Mouse (Mus musculus) midbrain, embryonic 13.5 days (tissue): ENCODE measurements around the gene Trim21. TPM values are rescaled to one million over a fixed set of nuclear protein-coding genes. Genes with fewer than 3 reads are reported as not detected.

ENCODE experiments used
- ATAC-seq: fragments of 200-750 bp; cut with Nextera tagmentation; 2 replicates; pipeline ENCODE4 v1.8.0; 2017; ENCODE audit warnings: mild to moderate bottlenecking, moderate TSS enrichment, moderate library complexity
- H3K27ac ChIP-seq: fragments of 300-500 bp; sonication (generic); 2 replicates; pipeline ENCODE4 v1.5.1; 2015; ENCODE audit warnings: inconsistent platforms, mild to moderate bottlenecking, moderate library complexity
- H3K27me3 ChIP-seq: fragments of 300-500 bp; sonication (generic); 2 replicates; pipeline ENCODE4 v1.6.1; 2015; ENCODE audit warnings: mild to moderate bottlenecking, inconsistent platforms
- H3K36me3 ChIP-seq: fragments of 300-500 bp; sonication (generic); 2 replicates; pipeline ENCODE4 v1.6.1; 2015; ENCODE audit warnings: mild to moderate bottlenecking, inconsistent platforms
- H3K4me1 ChIP-seq: fragments of 300-500 bp; sonication (generic); replicated peaks from 2 replicates; pipeline ENCODE4 v1.6.1; 2015; ENCODE audit warnings: inconsistent platforms
- H3K4me2 ChIP-seq: fragments of 300-500 bp; sonication (generic); replicated peaks from 2 replicates; pipeline ENCODE4 v1.6.1; 2015; ENCODE audit warnings: moderate library complexity, mild to moderate bottlenecking, inconsistent platforms
- H3K4me3 ChIP-seq: fragments of 300-500 bp; sonication (generic); replicated peaks from 2 replicates; pipeline ENCODE4 v1.5.1; 2015; ENCODE audit warnings: mild to moderate bottlenecking, inconsistent platforms
- H3K9ac ChIP-seq: fragments of 300-500 bp; sonication (generic); replicated peaks from 2 replicates; pipeline ENCODE4 v1.6.1; 2015; ENCODE audit warnings: mild to moderate bottlenecking, inconsistent platforms
- H3K9me3 ChIP-seq: fragments of 300-500 bp; sonication (generic); 2 replicates; pipeline ENCODE4 v1.6.1; 2016; ENCODE audit warnings: mild to moderate bottlenecking, inconsistent platforms
- WGBS: fragments of 180-500 bp; shearing (Covaris S2); methylation state at CpG from one replicate; pipeline ENCODE4 v1.1.7; 2015; 5-methylcytosine and 5-hydroxymethylcytosine counted together
- polyA plus RNA-seq: library from polyadenylated mRNA; unstranded; fragments of >200 nt; fragmentation: Nextera tagmentation; extraction: Ambion mirVana; gene quantifications from 2 replicates; pipeline ENCODE4 v1.2.1, GENCODE M21; 2015

The Trim21 gene
- 0.17 TPM in 1 of 2 replicates, not detected in the other for polyA plus RNA-seq

DNA sequence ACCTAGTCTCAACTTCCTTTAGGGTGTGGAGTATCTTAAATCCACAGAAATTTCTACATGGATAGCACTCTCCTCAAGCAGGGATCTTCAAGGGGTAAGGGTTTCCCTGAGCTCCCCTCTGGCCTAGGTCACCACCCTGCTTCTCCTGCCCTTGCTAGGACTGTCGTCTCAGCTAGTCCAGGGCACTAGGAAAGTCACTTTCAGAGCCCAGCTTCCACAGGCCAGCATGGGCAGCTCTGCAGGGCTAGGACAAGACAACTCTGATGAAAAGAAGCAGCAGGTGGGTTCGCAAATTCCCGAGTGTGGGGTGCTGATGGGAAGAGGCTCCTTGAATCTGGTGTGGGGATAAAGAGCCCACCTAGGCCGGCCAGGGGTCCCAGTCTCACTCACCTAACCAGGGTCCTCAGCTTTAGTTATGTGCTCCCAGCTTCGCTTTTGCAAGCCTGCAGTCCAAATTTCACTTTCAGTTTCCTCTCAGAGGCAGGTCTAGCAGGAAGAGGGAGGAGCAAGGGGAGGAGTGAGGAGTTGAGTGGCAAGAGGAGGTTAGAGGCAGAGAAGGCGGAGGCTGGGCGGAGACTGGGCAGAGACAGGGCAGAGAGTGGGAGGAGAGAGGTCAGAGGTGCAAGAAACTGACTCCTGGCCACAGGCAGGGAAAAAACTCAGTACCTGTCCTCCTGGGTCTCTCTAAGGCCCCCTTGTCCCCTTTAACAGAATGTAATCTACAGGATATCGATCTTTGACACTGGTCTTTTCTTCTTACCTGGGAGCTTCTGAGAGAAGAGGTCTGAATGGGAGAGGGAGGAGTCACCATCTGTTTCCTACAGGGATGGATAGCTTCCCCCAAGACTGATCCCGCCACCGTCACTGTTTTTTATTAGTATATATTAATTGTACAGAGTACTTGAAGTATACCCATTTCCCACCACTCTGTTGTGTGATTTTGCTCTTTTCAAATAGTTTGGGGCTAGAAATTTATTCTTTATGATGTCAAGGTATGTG, at the start of gene Trim21:
Gene Trim21, minus strand, starts transcription at position 488 of the 999 bp plus-strand sequence.
- H3K4me1 ChIP-seq: peaks cover 8% of the 10 kb centered on the region; the same call in 1 of the 2 replicates
- H3K9me3 ChIP-seq: no peaks in the 10 kb centered on the region
- H3K27ac ChIP-seq: no peak within 1 kb of the TSS
- H3K4me2 ChIP-seq: peak within 1 kb of the TSS; percentile 38
- no peak within 1 kb of the TSS for H3K9ac ChIP-seq
- peak within 1 kb of the TSS; percentile 23 for H3K4me3 ChIP-seq
- no peaks in the 10 kb centered on the region for H3K27me3 ChIP-seq
- WGBS: 23% methylated on average over 10 of the region's 10 CpGs
- ATAC-seq: peak; percentile 68
- no peaks in the 10 kb centered on the region for H3K36me3 ChIP-seq

DNA sequence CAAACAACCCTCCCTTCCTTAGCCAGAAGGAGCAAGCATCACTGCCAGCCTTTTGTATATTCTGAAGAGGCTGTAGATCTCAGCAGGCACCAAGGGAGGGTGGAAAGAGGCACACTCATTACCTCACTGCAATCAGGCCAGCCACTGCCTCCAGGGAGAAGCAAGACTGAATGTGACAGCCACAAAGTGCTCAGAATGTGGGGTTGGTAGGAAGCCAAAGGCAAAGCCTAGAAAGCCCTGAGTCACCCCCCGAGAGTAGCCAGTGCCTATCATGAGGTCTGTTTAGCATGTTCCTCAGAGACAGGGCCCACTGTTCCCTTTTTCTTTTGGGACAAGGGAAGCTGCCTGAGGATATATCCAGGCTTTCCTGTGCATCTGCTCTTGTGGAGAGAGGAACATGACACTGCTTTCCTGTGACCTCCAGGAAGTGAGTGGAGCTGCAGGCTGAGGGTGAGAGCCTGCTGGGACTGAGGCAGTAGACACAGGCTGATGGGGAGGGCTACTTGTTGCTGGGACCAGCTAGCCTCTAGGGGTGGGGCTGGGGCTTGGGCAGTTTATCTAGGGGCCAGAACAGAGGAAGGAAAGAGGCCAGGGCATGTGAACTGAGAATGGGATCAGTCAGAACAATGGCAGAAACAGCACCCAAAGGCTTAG, 32.2 kb upstream of the Trim21 start, which contains the start of gene Olfr552:
Gene Olfr552, plus strand, starts transcription at position 393 of the 654 bp plus-strand sequence.
- H3K4me3 ChIP-seq: no peak within 1 kb of the TSS
- no peak within 1 kb of the TSS for H3K9ac ChIP-seq
- no peak for ATAC-seq
- H3K4me2 ChIP-seq: no peak within 1 kb of the TSS
- WGBS: 76% methylated on average over 1 of the region's 1 CpGs
- H3K36me3 ChIP-seq: no peaks in the 10 kb centered on the region
- H3K27ac ChIP-seq: no peak within 1 kb of the TSS
- no peaks in the 10 kb centered on the region for H3K9me3 ChIP-seq
- no peaks in the 10 kb centered on the region for H3K27me3 ChIP-seq
- H3K4me1 ChIP-seq: no peaks in the 10 kb centered on the region

DNA sequence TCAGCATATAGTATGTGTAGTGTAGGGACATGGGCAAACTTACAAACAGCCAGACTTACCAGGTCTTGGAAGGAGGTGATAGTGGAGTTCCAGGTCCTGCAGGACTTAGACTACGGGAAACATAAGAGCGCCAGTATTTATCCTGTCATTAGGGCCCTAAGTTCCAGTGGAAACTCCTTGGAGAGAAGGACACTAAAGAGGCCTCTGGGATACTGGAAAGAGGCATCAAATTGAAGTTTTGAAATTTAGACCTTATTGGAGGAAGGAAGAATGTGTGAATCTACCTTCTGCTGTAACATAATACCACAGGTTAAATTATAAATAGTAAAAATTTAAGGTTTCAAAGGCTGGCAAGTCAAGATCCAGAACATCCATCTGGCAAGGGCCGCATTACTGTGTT, 26.5 kb upstream of the Trim21 start, which contains the start of gene Olfr551:
Gene Olfr551, minus strand, starts transcription at position 101 of the 400 bp plus-strand sequence.
- 94% methylated on average over 3 of the region's 3 CpGs for WGBS

GRCm38 (mm10) chr7:102575998-102576397, 10.7 kb upstream of the Trim21 start:
- Histone ChIP-seq H3K36me3 (no peaks in the 10 kb centered on the region), H3K27ac (no peak overlapping the region), H3K4me1 (peaks cover 13% of the 10 kb centered on the region), H3K4me2 (no peak overlapping the region), H3K27me3 (no peaks in the 10 kb centered on the region), H3K9me3 (no peaks in the 10 kb centered on the region), H3K9ac (no peak overlapping the region), H3K4me3 (no peak overlapping the region)
- no peak for ATAC-seq
- WGBS: 63% methylated on average over 6 of the region's 6 CpGs

More for the DNA sequence above, 26.5 kb upstream of the Trim21 start, which contains the start of gene Olfr551:
- H3K27me3 ChIP-seq: no peaks in the 10 kb centered on the region
- no peaks in the 10 kb centered on the region for H3K36me3 ChIP-seq
- ATAC-seq: no peak
- H3K4me3 ChIP-seq: no peak within 1 kb of the TSS
- no peaks in the 10 kb centered on the region for H3K9me3 ChIP-seq
- no peak within 1 kb of the TSS for H3K4me2 ChIP-seq
- H3K4me1 ChIP-seq: no peaks in the 10 kb centered on the region
- H3K9ac ChIP-seq: no peak within 1 kb of the TSS
- no peak within 1 kb of the TSS for H3K27ac ChIP-seq

GRCm38 (mm10) chr7:102573174-102573830, 8.0 kb upstream of the Trim21 start:
- Histone ChIP-seq H3K9me3 (no peaks in the 10 kb centered on the region), H3K36me3 (no peaks in the 10 kb centered on the region), H3K4me3 (no peak overlapping the region), H3K9ac (no peak overlapping the region), H3K27me3 (no peaks in the 10 kb centered on the region), H3K27ac (peak overlapping the region; percentile 6; the same call in 1 of the 2 replicates), H3K4me2 (no peak overlapping the region), H3K4me1 (peaks cover 13% of the 10 kb centered on the region)
- 35% methylated on average over 3 of the region's 3 CpGs for WGBS
- peak; percentile 88 for ATAC-seq

DNA sequence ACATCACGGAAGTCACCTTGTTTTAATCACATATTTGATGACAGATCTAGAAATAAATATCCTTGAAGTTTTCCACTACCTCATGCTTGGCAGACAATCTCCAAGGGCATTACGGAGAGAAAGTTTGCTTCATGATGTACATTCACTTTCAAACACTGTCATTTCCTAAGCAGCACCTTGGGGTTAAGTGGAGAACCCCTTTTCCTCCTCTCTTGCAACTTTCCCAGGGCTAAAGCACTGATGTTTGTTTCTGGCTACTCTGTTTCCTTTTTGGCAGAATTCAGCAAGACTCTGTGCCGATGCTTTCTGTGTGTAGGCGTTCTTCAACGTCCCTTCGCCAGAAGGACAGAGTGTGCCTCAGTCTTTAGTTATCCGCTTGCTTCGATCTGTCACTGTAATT, 5.9 kb upstream of the Trim21 start, which contains the start of gene Olfr550:
Gene Olfr550, plus strand, starts transcription at position 301 of the 400 bp plus-strand sequence.
- Histone ChIP-seq H3K27me3 (no peaks in the 10 kb centered on the region), H3K36me3 (no peaks in the 10 kb centered on the region), H3K9ac (no peak within 1 kb of the TSS), H3K27ac (no peak within 1 kb of the TSS), H3K4me2 (no peak within 1 kb of the TSS), H3K9me3 (no peaks in the 10 kb centered on the region), H3K4me1 (peaks cover 13% of the 10 kb centered on the region), H3K4me3 (no peak within 1 kb of the TSS)
- ATAC-seq: no peak
- WGBS: 95% methylated on average over 8 of the region's 8 CpGs

GRCm38 (mm10) chr7:102566219-102566618, 933 bp upstream of the Trim21 start:
- Histone ChIP-seq H3K9me3 (no peaks in the 10 kb centered on the region), H3K4me3 (no peak overlapping the region), H3K27ac (no peak overlapping the region), H3K36me3 (no peaks in the 10 kb centered on the region), H3K27me3 (no peaks in the 10 kb centered on the region), H3K4me1 (no peaks in the 10 kb centered on the region; the same call in 1 of the 2 replicates), H3K4me2 (no peak overlapping the region), H3K9ac (no peak overlapping the region)
- ATAC-seq: no peak
- WGBS: 91% methylated on average over 4 of the region's 4 CpGs

DNA sequence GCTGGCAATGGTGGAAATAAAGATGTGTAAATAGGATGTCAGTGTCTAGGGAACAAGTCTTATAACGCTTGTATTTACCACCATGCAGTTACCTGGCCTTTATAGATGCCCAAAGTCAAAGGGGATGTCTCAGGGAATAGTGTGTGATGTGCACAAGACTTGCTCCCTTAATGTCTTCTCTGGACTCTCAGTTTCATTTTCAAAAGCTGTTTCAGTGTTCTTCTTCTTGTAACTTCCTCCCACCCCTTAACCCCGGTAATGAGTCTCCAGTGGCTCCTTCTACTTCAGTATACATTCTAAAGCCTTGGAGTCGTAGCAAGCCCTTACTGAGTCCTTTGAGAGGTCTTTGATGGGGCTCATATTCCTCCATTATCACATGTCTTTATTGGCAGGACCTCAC, 12.0 kb downstream of the Trim21 start:
- 85% methylated on average over 3 of the region's 3 CpGs for WGBS
- Histone ChIP-seq H3K4me3 (no peak overlapping the region), H3K9ac (no peak overlapping the region), H3K36me3 (no peaks in the 10 kb centered on the region), H3K27ac (no peak overlapping the region), H3K4me2 (no peak overlapping the region), H3K27me3 (no peaks in the 10 kb centered on the region), H3K4me1 (no peaks in the 10 kb centered on the region), H3K9me3 (no peaks in the 10 kb centered on the region)
- no peak for ATAC-seq

DNA sequence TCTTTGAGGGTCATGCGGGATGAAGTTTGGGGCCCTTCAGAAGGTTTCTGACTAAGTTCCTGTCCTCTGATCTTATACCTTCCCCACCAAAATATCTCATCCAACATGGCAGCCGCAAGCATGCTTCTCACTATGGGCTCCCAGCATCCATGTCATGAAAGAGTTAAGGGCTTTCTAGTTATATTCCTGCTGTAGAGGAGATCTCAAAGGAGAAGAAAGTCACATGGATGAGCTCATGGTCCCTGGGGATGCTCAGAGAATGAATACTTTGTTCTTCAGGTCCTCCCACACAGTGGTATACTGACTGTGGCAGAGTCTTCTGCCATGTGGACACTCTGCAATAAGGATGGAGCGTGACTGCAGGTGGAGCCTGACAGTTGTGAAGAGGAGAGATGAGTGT, 15.7 kb downstream of the Trim21 start, which contains the start of gene Olfr549:
Gene Olfr549, plus strand, starts transcription at position 301 of the 400 bp plus-strand sequence.
- Histone ChIP-seq H3K27ac (no peak within 1 kb of the TSS), H3K9me3 (no peaks in the 10 kb centered on the region), H3K4me2 (no peak within 1 kb of the TSS), H3K36me3 (no peaks in the 10 kb centered on the region), H3K9ac (no peak within 1 kb of the TSS), H3K4me1 (no peaks in the 10 kb centered on the region), H3K4me3 (no peak within 1 kb of the TSS), H3K27me3 (no peaks in the 10 kb centered on the region)
- WGBS: 88% methylated on average over 3 of the region's 3 CpGs
- no peak for ATAC-seq

- H3K36me3 ChIP-seq: no peaks in the 10 kb centered on the region
- no peak overlapping the region for H3K27ac ChIP-seq
- H3K9ac ChIP-seq: no peak overlapping the region
- no peaks in the 10 kb centered on the region for H3K27me3 ChIP-seq
- H3K4me2 ChIP-seq: no peak overlapping the region
- 71% methylated on average over 3 of the region's 3 CpGs for WGBS
- H3K4me3 ChIP-seq: no peak overlapping the region
- no peaks in the 10 kb centered on the region for H3K4me1 ChIP-seq
- ATAC-seq: no peak
- H3K9me3 ChIP-seq: no peaks in the 10 kb centered on the region
These were observed 24.0 kb downstream of the Trim21 start for GRCm38 (mm10) chr7:102541251-102541650.

DNA sequence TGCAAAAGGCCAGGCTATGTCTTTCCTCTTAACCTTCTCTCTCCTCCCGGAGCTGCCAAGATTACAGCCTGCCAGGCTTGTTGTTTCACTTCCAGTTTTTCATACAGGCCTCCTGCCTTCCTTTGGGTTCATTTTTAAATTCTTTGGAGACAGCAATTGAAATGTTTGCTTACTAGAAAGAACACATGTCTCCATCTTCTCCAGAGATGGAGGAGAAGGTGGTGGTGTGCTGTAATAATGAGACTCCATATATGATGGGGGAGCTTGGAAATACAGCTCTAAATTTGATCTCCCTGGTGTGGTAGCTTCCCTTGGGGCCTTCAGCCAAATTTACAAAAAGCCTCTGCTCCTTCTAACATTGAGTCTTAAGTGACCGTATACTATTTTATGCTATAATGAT, 24.7 kb downstream of the Trim21 start, which contains the start of gene Olfr548-ps1:
Gene Olfr548-ps1, plus strand, starts transcription at position 301 of the 400 bp plus-strand sequence.
- ATAC-seq: no peak
- Histone ChIP-seq H3K36me3 (no peaks in the 10 kb centered on the region), H3K9ac (no peak within 1 kb of the TSS), H3K4me3 (no peak within 1 kb of the TSS), H3K9me3 (no peaks in the 10 kb centered on the region), H3K4me2 (no peak within 1 kb of the TSS), H3K4me1 (no peaks in the 10 kb centered on the region), H3K27ac (no peak within 1 kb of the TSS), H3K27me3 (no peaks in the 10 kb centered on the region)
- WGBS: 93% methylated on average over 2 of the region's 2 CpGs
